Mouse (Mus musculus) E14TG2a.4 (cell line): ENCODE measurements around the gene Ikzf3.
A peak's percentile ranks its signal among the peaks of the same experiment; 100 is the strongest.

Experiments used
- CTCF ChIP-seq: conservative IDR thresholded peaks from 2 replicates; pipeline ENCODE4 v1.5.1; 2014; ENCODE audit warnings: low read length
- NANOG ChIP-seq: IDR thresholded peaks from 2 replicates; pipeline ENCODE4 v1.6.1; 2014; ENCODE audit warnings: borderline replicate concordance, low read length, mixed read lengths
- POU5F1 ChIP-seq: IDR thresholded peaks from 2 replicates; pipeline ENCODE4 v1.6.1; 2014; ENCODE audit warnings: low read length, borderline replicate concordance

GRCm38 (mm10) chr11:98583571-98583970, 37.7 kb upstream of the Ikzf3 start:
- TF ChIP-seq CTCF = 0 out of 2 replicates have a peak, but pooled peaks have one; percentile 8
- no peak for TF ChIP-seq POU5F1
- no peak for TF ChIP-seq NANOG
